Mouse (Mus musculus): Measurements from ENCODE around the gene Wdr43.

- no peak for TF ChIP-seq MAZ (IDR thresholded peaks at IDR 0.05; ENCODE audit: low read depth, low read length)
- TF ChIP-seq POLR2A (IDR thresholded peaks at IDR 0.05; ENCODE audit: control insufficient read depth in 1 of 2, insufficient read depth in 1 of 2, low read depth in 1 of 2, low read length in 2 of 2, poor library complexity in 1 of 2), result no peak
- TF ChIP-seq CTCF (IDR thresholded peaks at IDR 0.05 in 2 of 3, conservative IDR thresholded peaks at IDR 0.05 in 1 of 3; ENCODE audit: control insufficient read depth in 1 of 3, insufficient read depth in 1 of 3, low read depth in 2 of 3, low read length in 3 of 3, poor library complexity in 1 of 3, severe bottlenecking in 1 of 3), result no peak
- TF ChIP-seq GATA1 (IDR thresholded peaks at IDR 0.05; ENCODE audit: low read depth, low read length), result no peak
- TF ChIP-seq TCF12 (IDR thresholded peaks at IDR 0.05; ENCODE audit: low read depth, low read length), result no peak
- TF ChIP-seq UBTF (IDR thresholded peaks at IDR 0.05; ENCODE audit: borderline replicate concordance, insufficient read depth, low read depth, low read length), result no peak
- no peak for TF ChIP-seq RAD21 (IDR thresholded peaks at IDR 0.05; ENCODE audit: low read depth, low read length)
- no peak for TF ChIP-seq MAFK (IDR thresholded peaks at IDR 0.05; ENCODE audit: borderline replicate concordance, low read depth, low read length)
- TF ChIP-seq POLR2AphosphoS2 (IDR thresholded peaks at IDR 0.05; ENCODE audit: low read length), result no peak
- no peak for TF ChIP-seq GABPA (IDR thresholded peaks at IDR 0.05; ENCODE audit: low read depth, low read length)
- TF ChIP-seq USF2 (IDR thresholded peaks at IDR 0.05; ENCODE audit: borderline replicate concordance in 1 of 2, insufficient read depth in 1 of 2, low read depth in 1 of 2, low read length in 2 of 2), result no peak
Measured at GRCm38 (mm10) chr17:71579176-71579705, 36.5 kb upstream of the Wdr43 start.
